Mouse (Mus musculus) heart, embryonic 10.5 days (tissue): ENCODE measurements around the gene Nsg2. TPM values are rescaled to one million over a fixed set of nuclear protein-coding genes. Genes with fewer than 3 reads are reported as not detected.
A peak's percentile ranks its signal among the peaks of the same experiment; 100 is the strongest.

Experiments
- DNase-seq: peaks from one replicate; pipeline ENCODE4 v3.0.0-alpha.2; 2017; ENCODE audit warnings: low spot score
- H3K27ac ChIP-seq: fragments of 300-500 bp; sonication (generic); 2 replicates; pipeline ENCODE4 v1.5.1; 2016; ENCODE audit warnings: mild to moderate bottlenecking
- H3K27me3 ChIP-seq: fragments of 300-500 bp; sonication (generic); 2 replicates; pipeline ENCODE4 v1.6.1; 2016; ENCODE audit warnings: mild to moderate bottlenecking; ENCODE audit not compliant: poor library complexity, insufficient read depth, severe bottlenecking
- H3K36me3 ChIP-seq: fragments of 300-500 bp; sonication (generic); 2 replicates; pipeline ENCODE4 v1.6.1; 2016; ENCODE audit warnings: mild to moderate bottlenecking, moderate library complexity
- H3K4me1 ChIP-seq: fragments of 300-500 bp; sonication (generic); 2 replicates; pipeline ENCODE4 v1.6.1; 2016; ENCODE audit warnings: mild to moderate bottlenecking
- H3K4me3 ChIP-seq: fragments of 300-500 bp; sonication (generic); 2 replicates; pipeline ENCODE4 v1.5.1; 2016; ENCODE audit warnings: mild to moderate bottlenecking, moderate library complexity
- H3K9me3 ChIP-seq: fragments of 300-500 bp; sonication (generic); 2 replicates; pipeline ENCODE4 v1.6.1; 2016; ENCODE audit warnings: mild to moderate bottlenecking, moderate library complexity
- WGBS: fragments of 180-500 bp; shearing (Covaris S2); methylation state at CpG from one replicate; pipeline ENCODE4 v1.1.7; 2016; 5-methylcytosine and 5-hydroxymethylcytosine counted together
- polyA plus RNA-seq: library from polyadenylated mRNA; unstranded; fragments of >200 nt; fragmentation: Nextera tagmentation; extraction: Ambion mirVana; gene quantifications from 2 replicates; pipeline ENCODE4 v1.2.1, GENCODE M21; 2016

Nsg2 gene
- polyA plus RNA-seq, 1 experiment from 2014 or later, result 2.7 TPM

DNA sequence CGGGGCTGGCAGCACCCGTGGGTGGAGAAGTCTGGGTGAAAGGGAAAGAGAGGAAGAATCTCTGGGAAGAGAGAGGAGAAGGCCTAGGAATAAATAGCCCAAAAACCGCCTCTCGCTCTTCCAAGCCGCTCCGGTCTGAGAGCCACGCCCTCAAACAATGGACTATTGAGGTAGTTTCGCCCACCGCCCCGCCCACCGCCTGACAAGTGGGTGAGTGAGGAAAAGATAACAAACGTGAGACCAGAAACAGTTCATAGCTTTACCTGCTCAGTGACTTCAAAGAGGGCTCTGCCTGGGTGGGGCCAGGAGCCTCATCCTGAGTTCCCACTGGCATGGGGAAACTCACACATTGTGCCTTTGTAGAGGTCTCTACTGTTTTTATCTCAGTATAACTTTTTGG, 102.7 kb downstream of the Nsg2 start:
- Histone ChIP-seq H3K36me3 (no peaks in the 10 kb centered on the region), H3K9me3 (no peaks in the 10 kb centered on the region), H3K27me3 (no peaks in the 10 kb centered on the region), H3K27ac (0 out of 2 replicates have a peak overlapping the region, but pooled peaks have one; percentile 37), H3K4me3 (peak overlapping the region; percentile 39), H3K4me1 (peaks cover 15% of the 10 kb centered on the region; the same call in 1 of the 2 replicates)
- WGBS, result 11% methylated on average over 12 of the region's 12 CpGs
- DNase-seq, result no peak

GRCm38 (mm10) chr11:32104406-32105116, 104.3 kb downstream of the Nsg2 start:
- Histone ChIP-seq H3K27me3 (peaks cover 12% of the 10 kb centered on the region; the same call in 1 of the 2 replicates), H3K9me3 (no peaks in the 10 kb centered on the region), H3K27ac (no peak overlapping the region), H3K36me3 (no peaks in the 10 kb centered on the region), H3K4me1 (peaks cover 15% of the 10 kb centered on the region; the same call in 1 of the 2 replicates), H3K4me3 (no peak overlapping the region)
- DNase-seq, result no peak
- 64% methylated on average over 9 of the region's 9 CpGs for WGBS

- no peaks in the 10 kb centered on the region for H3K9me3 ChIP-seq
- no peaks in the 10 kb centered on the region for H3K36me3 ChIP-seq
- H3K27me3 ChIP-seq, result peaks cover 12% of the 10 kb centered on the region; the same call in 1 of the 2 replicates
- no peak overlapping the region for H3K27ac ChIP-seq
- WGBS, result 46% methylated on average over 10 of the region's 10 CpGs
- peaks cover 15% of the 10 kb centered on the region; the same call in 1 of the 2 replicates for H3K4me1 ChIP-seq
- no peak overlapping the region for H3K4me3 ChIP-seq
- DNase-seq, result no peak
These were observed 105.7 kb downstream of the Nsg2 start for GRCm38 (mm10) chr11:32105750-32106646.

DNA sequence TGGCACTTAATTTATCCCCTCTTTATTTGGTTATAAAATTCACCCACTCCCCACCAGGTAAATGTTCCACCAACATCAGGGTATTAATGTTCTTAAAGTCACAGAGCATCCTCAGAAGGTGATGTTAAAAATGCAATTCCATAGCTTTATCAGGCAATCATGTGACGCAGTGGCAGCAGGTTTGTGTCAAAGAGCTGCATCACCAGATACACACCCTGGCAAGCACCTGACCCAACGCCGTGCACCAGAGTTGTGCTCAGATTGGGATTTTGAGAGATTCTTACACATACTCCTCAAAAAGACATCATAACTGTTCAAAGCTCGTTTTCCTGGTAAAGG, 106.4 kb downstream of the Nsg2 start:
- Histone ChIP-seq H3K4me3 (no peak overlapping the region), H3K27ac (no peak overlapping the region), H3K36me3 (no peaks in the 10 kb centered on the region), H3K27me3 (peaks cover 12% of the 10 kb centered on the region; the same call in 1 of the 2 replicates), H3K4me1 (peaks cover 15% of the 10 kb centered on the region; the same call in 1 of the 2 replicates), H3K9me3 (no peaks in the 10 kb centered on the region)
- no peak for DNase-seq
- 89% methylated on average over 4 of the region's 4 CpGs for WGBS

DNA sequence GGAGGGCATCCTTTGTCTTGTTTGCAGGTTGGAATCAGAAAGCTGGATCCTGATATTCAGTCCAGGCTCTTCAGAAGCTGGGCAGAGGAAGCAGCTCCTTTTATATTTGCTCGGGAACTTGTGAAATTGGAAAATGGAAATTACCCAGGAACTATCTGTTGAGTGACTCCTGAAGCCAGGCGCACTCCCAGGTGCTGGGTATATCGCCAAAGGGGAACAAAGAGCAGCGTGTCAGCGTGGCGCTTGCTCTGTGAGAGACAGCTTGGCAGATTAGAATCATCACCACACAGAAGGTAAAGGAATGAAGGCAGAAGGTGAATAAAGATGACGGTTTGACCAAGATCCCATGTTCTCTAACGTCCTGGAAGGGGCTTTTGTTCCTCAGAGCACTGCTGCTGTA, 108.2 kb downstream of the Nsg2 start:
- Histone ChIP-seq H3K36me3 (no peaks in the 10 kb centered on the region), H3K4me1 (peaks cover 8% of the 10 kb centered on the region; the same call in 1 of the 2 replicates), H3K27ac (no peak overlapping the region), H3K4me3 (no peak overlapping the region), H3K27me3 (peaks cover 12% of the 10 kb centered on the region; the same call in 1 of the 2 replicates), H3K9me3 (no peaks in the 10 kb centered on the region)
- DNase-seq, result no peak
- WGBS, result 68% methylated on average over 8 of the region's 8 CpGs

Other genes with a start within 250 kb of the Nsg2 start
- gene Cpeb4, start 128.3 kb upstream of the Nsg2 start, polyA plus RNA-seq, result 5.4 and 8.3 TPM in 2 replicates
- 0.30 and 0.35 TPM in 2 replicates for gene 4930524B15Rik, start 34.9 kb upstream of the Nsg2 start, polyA plus RNA-seq
- gene Il9r, start 199.8 kb downstream of the Nsg2 start, polyA plus RNA-seq, result 0.14 TPM in 1 of 2 replicates, not detected in the other
- gene Snrnp25, start 205.0 kb downstream of the Nsg2 start, polyA plus RNA-seq, result 69.7 and 84.1 TPM in 2 replicates
- 40.8 and 42.4 TPM in 2 replicates for gene Rhbdf1, start 221.8 kb downstream of the Nsg2 start, polyA plus RNA-seq
- 21.3 and 26.3 TPM in 2 replicates for gene Mpg, start 226.0 kb downstream of the Nsg2 start, polyA plus RNA-seq